Comparison of ENCODE assay signal across 8 mouse cellular contexts in the genomic region with DNA sequence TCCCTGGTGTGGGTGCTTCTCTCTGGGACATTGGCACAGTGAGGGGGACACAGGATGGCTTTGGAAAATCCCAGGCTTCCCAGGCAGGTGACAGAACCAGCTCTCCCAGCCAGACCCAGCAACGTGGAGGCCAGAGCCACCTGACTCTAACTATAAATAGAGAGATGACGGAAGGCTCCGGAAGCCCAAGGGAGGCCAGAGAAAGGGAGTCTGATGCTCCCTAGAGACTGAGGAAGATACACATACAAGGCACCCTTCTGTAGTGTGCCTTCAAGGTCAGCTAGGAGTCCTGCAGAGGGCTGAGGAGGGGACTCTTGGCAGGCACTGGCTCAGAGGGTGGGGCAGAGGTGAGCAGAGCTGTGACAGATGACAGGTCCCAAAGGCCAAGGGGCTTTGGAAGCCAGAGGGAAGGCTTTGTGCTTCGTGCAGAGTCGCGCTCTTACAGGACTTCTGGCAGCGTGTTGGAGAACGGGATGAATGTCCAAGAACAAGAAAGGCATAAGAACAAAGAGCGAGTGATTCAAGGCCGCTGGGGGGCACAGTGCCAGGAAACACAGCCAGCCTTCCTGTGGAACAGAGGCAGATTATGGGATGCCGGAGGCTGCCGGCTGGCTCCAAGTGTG. TPM values are rescaled to one million over a fixed set of nuclear protein-coding genes. Genes with fewer than 3 reads are reported as not detected.
A peak's percentile ranks its signal among the peaks of the same experiment; 100 is the strongest.
DNase-seq lines count a peak whose midpoint lies in the region; ATAC-seq lines count a peak whose summit lies in the region.

No protein-coding gene starts in this region.

- H3K9ac ChIP-seq in heart, embryonic 12.5 days = no peak overlapping the region; the same call in 1 of the 2 replicates
- no peak overlapping the region for H3K9ac ChIP-seq in midbrain, embryonic 13.5 days (replicated peaks)

- no peaks in the 10 kb centered on the region for H3K9me3 ChIP-seq in heart, embryonic 12.5 days (replicated peaks)
- H3K9me3 ChIP-seq in midbrain, embryonic 13.5 days = no peaks in the 10 kb centered on the region

- no peaks in the 10 kb centered on the region for H3K36me3 ChIP-seq in heart, embryonic 12.5 days
- no peaks in the 10 kb centered on the region for H3K36me3 ChIP-seq in midbrain, embryonic 13.5 days

- peak; percentile 62 to 68 for DNase-seq in kidney, postnatal 4 days
- no peak for DNase-seq in kidney, adult 9 months
- DNase-seq in fibroblast of lung, adult 2 months (ENCODE audit: low read depth) = peak; percentile 10
- peak; percentile 79 to 88 for DNase-seq in layer of hippocampus, postnatal 14 days (ENCODE audit: low spot score in 2 of 2)

- peak overlapping the region; percentile 82 for H3K27ac ChIP-seq in heart, embryonic 12.5 days (ENCODE audit: poor library complexity, severe bottlenecking)
- H3K27ac ChIP-seq in midbrain, embryonic 13.5 days = peak overlapping the region; percentile 55; the same call in 1 of the 2 replicates

- H3K27me3 ChIP-seq in heart, embryonic 12.5 days (replicated peaks) = peaks cover 58% of the 10 kb centered on the region
- peaks cover 28% of the 10 kb centered on the region for H3K27me3 ChIP-seq in midbrain, embryonic 13.5 days

- WGBS in heart, embryonic 12.5 days = 37% methylated on average over 12 of the region's 12 CpGs
- WGBS in midbrain, embryonic 13.5 days = 25% methylated on average over 12 of the region's 12 CpGs

- H3K4me2 ChIP-seq in heart, embryonic 12.5 days = peak overlapping the region; percentile 39
- H3K4me2 ChIP-seq in midbrain, embryonic 13.5 days (replicated peaks) = no peak overlapping the region

- H3K4me1 ChIP-seq in heart, embryonic 12.5 days (replicated peaks) = peaks cover 21% of the 10 kb centered on the region
- H3K4me1 ChIP-seq in midbrain, embryonic 13.5 days (replicated peaks) = peaks cover 60% of the 10 kb centered on the region

- no peak overlapping the region for H3K4me3 ChIP-seq in heart, embryonic 12.5 days
- H3K4me3 ChIP-seq in midbrain, embryonic 13.5 days (replicated peaks) = no peak overlapping the region

- ATAC-seq in heart, embryonic 12.5 days (ENCODE audit: insufficient number of reproducible peaks, low FRiP score) = peak; percentile 48
- peak; percentile 58 for ATAC-seq in midbrain, embryonic 13.5 days
- ATAC-seq in monocyte, adult 5-6 weeks (replicated peaks; ENCODE audit: insufficient number of reproducible peaks, low FRiP score, low TSS enrichment, poor library complexity, severe bottlenecking) = no peak
- no peak for ATAC-seq in granulocyte monocyte progenitor cell, adult 5-6 weeks (replicated peaks; ENCODE audit: poor library complexity, severe bottlenecking)

RNA-seq across cellular contexts. Expression of gene Dagla, which starts 37.3 kb away (rescaled TPM):
- 1.3 and 1.5 TPM in 2 replicates for polyA plus RNA-seq in heart, embryonic 12.5 days (2016; fragmentation: Nextera tagmentation; extraction: Ambion mirVana)
- total RNA-seq in layer of hippocampus, postnatal 14 days (2021) = 100 to 1,000 TPM; 131 to 134 TPM
- 5.1 and 5.3 TPM in 2 replicates for polyA plus RNA-seq in midbrain, embryonic 13.5 days (2015; fragmentation: Nextera tagmentation; extraction: Ambion mirVana)
- total RNA-seq in monocyte, adult 5-6 weeks (2017) = 0.39 to 0.43 TPM in 2 of 3 replicates, not detected in the other
- total RNA-seq in granulocyte monocyte progenitor cell, adult 5-6 weeks (2014; fragmentation: Nextera tagmentation) = 0.26 TPM in 1 of 2 replicates, not detected in the other
- not detected in 2 replicates for total RNA-seq in granulocyte monocyte progenitor cell, adult 5-6 weeks (2017)

RNA-seq across cellular contexts. Expression of gene Syt7, which starts 47.0 kb away (rescaled TPM):
- 0.59 and 1.3 TPM in 2 replicates for polyA plus RNA-seq in heart, embryonic 12.5 days (2016; fragmentation: Nextera tagmentation; extraction: Ambion mirVana)
- total RNA-seq in layer of hippocampus, postnatal 14 days (2021) = 100 to 1,000 TPM; 277 to 282 TPM
- polyA plus RNA-seq in midbrain, embryonic 13.5 days (2015; fragmentation: Nextera tagmentation; extraction: Ambion mirVana) = 8.2 and 8.8 TPM in 2 replicates
- total RNA-seq in monocyte, adult 5-6 weeks (2017) = not detected in 3 replicates
- not detected in 2 replicates for total RNA-seq in granulocyte monocyte progenitor cell, adult 5-6 weeks (2014; fragmentation: Nextera tagmentation)
- total RNA-seq in granulocyte monocyte progenitor cell, adult 5-6 weeks (2017) = not detected in 2 replicates

Comparison
In these comparisons a context has a peak if more than half of its experiments do, and no peak if none do; other contexts are left out.
1. ATAC-seq: peak in heart, embryonic 12.5 days (single experiment) and midbrain, embryonic 13.5 days (single experiment); none in monocyte, adult 5-6 weeks (single experiment) and granulocyte monocyte progenitor cell, adult 5-6 weeks (single experiment).
2. RNA of gene Dagla, which starts 37.3 kb away (total RNA-seq): 131 to 134 TPM in layer of hippocampus, postnatal 14 days; 0.26 TPM in granulocyte monocyte progenitor cell, adult 5-6 weeks and 0.39 to 0.43 TPM in monocyte, adult 5-6 weeks; every median in the first group is over 10 times any median in the second.
3. RNA of gene Syt7, which starts 47.0 kb away (total RNA-seq): 277 to 282 TPM in layer of hippocampus, postnatal 14 days; not detected in monocyte, adult 5-6 weeks and not detected in granulocyte monocyte progenitor cell, adult 5-6 weeks; every median in the first group is over 100 times any median in the second.